Mouse (Mus musculus): ENCODE results near the gene C2cd6.

The C2cd6 gene

DNA sequence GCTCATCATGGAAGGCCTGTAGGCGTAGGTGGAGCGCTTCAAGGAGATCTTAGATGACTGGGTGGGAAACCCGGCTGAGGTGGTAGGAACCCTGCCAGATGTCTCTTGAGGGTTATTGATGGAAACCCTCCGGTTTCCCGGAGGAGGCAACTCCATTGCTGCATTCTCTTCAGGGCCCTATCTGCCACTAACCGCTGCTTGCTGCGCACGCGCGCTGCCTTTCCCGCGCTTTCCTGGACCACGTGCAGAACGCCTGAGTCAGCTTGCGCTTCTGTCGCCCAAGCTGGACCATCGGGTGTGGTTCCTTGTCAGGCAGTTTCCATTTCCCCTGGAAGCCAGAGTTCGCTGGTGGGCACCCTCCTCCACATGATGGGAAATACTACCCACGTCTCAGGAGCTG, at the start of gene C2cd6:
C2cd6 (minus strand) TSS at position 196 of the 400 bp plus-strand sequence.
- in situ Hi-C loops (cut with MboI) = no loop called here

DNA sequence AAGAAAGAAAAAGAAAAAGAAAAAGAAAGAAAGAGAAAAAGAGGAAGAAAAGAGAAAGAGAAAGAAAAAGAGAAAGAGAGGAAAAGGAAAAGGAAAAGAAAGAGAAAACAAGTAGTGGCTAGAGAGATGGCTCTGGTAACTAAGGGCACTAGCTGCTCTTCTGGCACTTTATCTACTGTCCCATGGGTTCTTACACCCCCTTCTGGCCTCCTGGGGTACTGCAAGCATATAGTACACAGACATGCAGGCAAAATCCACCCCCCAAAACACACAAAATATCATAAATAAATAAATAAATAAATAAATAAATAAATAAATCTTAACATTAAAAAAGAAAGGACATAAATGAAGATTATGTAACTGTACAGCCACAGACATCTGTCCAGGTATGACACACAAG, 48.1 kb upstream of the C2cd6 start:
- in situ Hi-C loops (cut with MboI) = loop anchor here (25.0 kb wide), 1 partner anchor 381 kb away; no protein-coding TSS in a partner anchor

DNA sequence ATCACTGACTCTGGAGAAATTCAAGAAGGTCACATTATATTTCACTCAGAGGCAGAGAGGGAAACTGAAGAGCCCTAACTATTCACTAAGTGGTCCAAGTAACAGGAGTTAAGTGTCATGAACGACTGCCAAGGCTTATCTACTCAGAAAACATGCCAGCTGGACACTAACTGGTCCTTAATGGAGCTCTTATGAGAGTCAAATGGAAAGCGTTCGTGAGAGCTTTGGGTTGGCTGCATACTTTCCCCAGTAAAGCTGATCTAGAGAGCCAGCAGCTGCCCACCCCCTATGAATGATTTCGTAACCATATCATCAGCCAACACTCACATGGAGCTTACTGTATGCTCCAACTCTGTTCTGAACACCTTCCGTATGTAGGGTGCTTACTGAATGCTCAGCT, 39.7 kb upstream of the C2cd6 start:
- in situ Hi-C loops (cut with MboI) = loop anchor here (25.0 kb wide), 1 partner anchor 372 kb away; no protein-coding TSS in a partner anchor

DNA sequence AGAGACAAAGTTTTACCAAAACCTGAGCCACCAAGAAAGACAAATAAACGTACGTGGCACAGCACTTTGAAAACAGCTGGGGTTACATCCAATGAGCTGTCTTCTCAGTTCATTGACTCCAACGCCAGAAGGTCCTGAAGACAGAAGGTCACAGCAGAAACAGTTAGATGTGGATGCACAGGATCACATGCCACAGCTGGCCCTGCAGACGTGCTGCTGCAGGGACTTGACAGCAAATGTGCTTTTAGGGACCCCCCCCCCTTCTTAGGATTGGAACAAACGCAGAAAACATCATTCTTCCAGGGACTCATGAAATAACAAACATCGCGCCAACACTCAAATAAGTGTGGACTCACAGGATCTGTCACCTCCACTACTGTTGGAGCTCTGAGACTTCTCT, 34.2 kb upstream of the C2cd6 start:
- in situ Hi-C loops (cut with MboI) = loop anchor here (25.0 kb wide), 1 partner anchor 367 kb away; no protein-coding TSS in a partner anchor

DNA sequence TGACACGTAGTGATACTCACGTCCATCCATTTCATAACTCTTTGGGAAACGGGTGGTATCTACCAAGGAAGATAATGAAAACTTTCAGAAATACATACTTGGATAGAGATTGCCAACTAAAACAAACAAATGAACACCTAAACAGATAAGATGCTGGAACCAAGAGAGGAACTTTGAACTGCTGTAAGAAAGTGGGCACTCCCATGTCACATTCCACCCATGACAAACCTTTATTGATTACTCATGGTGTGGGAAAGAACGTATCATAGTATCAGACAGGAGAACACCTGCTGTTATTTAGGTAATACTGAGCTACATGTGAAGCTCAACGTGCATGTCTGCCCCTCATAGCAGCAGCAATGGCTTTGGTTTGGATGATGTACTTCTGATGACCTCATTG, 30.9 kb upstream of the C2cd6 start:
- in situ Hi-C loops (cut with MboI) = loop anchor here (25.0 kb wide), 1 partner anchor 363 kb away; no protein-coding TSS in a partner anchor

DNA sequence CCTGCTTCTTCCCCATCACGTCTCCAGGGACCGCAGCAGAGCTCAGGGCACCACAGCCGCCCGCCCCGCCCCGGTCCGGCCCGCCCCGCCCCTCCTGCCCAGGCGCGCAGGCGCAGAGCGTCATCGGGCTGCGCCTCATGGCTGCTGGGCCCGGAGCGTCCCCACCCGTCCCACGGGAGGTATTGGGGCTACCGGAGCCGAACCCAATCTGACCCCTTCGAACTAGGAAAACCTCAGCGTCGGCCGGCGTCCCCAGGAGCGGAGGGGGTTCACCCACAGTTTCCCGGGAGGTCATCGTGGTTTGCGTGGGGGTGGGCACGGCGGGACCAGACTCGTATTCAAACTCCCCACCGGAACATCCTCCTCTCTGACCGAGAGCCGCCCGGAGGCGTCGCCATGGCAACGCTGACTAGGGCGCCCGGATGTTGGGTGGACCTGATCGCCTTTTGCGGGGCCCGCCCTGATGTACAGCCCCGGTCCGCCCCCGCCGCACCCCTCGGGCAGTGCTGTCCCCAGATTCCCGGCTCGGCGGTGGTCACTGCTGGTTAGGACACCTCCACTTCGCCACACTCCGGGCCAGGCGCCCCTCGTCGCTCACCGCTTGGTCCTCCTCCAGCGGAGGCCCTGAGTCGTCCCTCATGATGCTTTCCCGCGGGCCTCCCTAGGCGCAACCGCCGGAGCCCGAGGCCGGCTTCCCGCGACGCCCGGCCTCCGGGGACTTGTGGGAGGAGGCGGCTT, 25.2 kb upstream of the C2cd6 start, which contains the start of gene Tmem237:
Tmem237 (minus strand) TSS at position 689 of the 738 bp plus-strand sequence.
- in situ Hi-C loops (cut with MboI) = no loop called here

DNA sequence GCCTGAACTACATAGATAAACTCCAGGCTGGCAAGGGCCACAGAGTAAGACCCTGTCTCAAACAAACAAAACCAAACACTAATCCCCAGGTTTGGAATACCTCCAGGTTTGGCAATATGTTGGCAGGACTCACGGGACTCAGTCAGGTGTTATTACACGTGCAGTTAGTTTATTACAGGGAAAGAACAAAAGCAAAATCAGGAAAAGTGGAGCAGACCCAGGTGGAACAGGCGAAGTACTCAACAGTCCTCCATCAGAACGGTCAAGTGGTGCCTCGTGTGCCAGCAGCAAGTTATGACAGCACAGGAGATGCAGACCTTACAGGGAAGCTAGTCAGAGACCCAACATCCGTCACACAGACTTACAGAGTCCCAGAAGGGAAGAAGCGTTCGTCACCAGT, 15.8 kb upstream of the C2cd6 start:
- in situ Hi-C loops (cut with MboI) = no loop called here

DNA sequence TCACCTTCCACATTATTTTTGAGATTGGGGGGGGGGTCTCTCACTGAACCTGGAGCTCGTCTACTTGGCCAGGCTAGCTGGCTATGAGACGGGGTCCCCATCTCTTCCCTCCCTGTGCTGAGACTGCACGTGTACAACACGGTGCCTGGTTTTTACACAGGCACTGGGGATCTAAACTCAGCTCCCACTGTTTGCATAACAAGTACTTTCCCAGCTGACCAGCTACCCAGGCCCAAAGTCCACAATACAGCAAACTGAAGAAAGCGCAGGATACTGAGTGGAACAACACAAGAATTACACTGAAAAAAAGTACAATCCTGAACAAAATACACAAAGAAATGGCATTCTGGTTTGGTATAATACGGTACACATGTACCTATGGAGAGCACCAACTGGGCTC, 7.4 kb upstream of the C2cd6 start:
- in situ Hi-C loops (cut with MboI) = no loop called here

DNA sequence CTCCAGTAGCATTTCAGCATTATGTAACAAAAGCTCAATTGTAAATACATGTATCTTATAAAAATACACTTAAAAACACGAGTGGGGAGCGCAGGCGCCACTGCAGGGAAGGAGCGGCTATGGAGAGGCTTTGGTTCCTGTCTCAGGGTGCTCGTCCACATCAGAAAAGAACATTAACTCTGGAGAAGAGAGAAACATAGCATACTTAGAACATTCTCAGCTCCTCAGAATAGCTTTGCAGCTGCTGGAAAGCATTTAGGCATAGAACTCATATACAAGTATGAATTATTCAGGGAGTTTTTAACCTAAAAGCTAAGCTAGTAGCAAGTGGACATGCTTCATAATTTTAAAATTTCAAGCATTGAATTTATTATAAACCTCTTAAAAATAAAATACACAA, 6.3 kb upstream of the C2cd6 start:
- in situ Hi-C loops (cut with MboI) = no loop called here

DNA sequence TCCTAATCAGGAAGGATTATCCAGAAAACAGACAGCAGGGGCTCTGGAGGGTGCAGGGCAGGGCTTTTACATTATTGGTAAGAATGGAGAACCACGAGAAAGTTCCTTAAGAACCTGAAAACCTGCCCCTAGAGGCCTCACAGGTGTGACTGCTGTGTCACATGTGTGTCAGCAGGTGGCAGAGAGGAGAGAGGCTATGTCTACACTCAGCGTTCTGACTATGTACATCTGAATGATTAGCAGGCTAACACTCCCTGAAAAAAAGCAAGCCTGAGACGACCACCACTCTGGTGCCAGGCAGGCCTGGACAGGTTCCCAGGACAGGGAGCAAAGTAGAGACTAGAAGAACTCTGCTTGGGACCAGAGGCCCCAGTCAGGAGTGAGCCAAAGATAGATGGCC, 23.8 kb downstream of the C2cd6 start:
- in situ Hi-C loops (cut with MboI) = no loop called here

DNA sequence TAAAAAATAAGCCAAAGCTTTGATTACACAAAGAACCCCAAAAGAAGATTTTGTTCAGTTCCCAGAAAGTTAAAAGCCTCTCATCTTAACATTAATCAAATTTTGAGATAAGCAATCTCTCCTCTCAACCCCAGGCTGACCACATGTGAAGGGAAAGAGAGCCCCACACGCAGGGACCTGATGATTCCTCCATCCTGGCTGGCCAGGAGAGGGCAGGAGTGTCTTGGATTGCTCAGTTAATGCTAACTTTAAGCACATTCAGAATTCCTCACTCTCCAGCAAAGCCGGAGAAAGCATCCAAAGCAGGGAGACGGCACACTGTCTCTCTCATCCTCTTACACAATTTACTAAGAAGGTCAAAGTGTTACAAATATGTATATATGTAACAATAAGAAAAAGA, 26.7 kb downstream of the C2cd6 start:
- in situ Hi-C loops (cut with MboI) = no loop called here

DNA sequence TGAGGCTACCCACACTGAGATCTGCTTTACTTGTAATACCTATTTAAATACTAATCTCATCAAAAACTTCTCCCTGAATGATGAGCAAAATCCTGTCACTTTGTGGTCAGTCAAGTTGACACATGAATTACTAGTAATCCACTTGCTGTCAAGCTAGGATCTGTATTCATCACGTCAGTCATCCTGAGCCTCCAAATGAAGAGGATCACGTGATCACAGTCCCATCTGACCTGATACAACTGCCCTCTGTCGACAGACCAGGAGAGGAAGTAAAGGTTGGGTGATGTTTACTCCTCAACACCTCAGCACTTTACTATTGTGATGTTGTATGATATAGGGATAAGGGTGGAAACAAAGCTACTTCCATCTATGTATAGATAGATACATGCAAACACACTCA, 31.0 kb downstream of the C2cd6 start:
- in situ Hi-C loops (cut with MboI) = no loop called here

DNA sequence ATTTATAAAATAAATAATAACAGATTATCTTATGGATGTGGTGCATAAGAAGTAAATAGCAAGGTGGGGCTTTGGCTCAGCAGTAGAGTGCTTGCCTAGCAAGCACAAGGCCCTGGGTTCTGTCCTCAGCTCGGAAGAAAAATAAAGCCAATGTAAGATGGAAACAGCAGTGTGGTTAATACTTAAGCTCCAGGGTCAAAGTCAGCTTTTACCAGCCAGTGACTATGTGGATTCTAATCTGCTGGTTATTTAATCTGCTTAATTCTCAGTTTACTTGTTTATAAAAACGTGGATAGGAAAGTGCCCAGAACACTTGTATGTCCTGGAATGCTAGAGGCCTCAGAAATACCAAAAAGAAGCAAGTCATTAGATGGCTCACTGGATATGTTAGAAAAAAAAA, 37.7 kb downstream of the C2cd6 start:
- in situ Hi-C loops (cut with MboI) = no loop called here

DNA sequence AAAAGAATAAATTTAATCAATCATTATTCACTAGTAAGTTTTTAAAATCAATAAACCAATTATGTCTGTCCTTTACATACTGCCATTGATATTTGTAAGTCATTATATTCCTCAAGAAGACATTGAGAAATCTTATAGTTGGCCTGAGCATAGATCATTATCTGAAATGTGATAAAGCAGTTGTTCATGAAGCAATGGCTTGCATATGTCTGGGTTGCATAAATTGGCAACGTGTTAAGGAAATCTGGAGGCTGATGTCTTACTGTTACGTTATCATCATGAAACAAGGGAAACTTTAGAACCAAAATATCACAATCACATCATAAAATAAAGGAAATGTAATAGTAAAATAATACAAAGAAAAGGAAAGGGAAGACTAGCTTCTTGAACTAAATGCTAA, 43.4 kb downstream of the C2cd6 start:
- in situ Hi-C loops (cut with MboI) = no loop called here

DNA sequence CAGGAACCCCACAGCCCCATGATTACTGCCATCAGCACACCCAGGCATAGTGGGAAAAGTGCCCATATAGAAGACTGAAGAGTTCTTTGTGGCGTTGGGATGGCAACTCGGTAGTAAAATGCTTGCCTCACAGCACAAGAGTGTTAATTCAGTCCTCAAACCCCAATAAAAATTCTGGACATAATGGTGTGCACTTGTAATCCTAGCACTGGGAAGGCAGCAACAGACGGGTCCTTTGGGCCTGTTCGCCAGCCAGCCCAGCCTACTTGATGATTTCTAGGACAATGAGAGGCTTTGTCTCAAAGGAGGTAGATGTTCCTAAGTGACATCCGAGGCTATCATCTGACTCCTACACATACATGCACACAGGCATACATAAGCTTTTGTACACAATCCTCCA, 57.0 kb downstream of the C2cd6 start:
- in situ Hi-C loops (cut with MboI) = no loop called here

DNA sequence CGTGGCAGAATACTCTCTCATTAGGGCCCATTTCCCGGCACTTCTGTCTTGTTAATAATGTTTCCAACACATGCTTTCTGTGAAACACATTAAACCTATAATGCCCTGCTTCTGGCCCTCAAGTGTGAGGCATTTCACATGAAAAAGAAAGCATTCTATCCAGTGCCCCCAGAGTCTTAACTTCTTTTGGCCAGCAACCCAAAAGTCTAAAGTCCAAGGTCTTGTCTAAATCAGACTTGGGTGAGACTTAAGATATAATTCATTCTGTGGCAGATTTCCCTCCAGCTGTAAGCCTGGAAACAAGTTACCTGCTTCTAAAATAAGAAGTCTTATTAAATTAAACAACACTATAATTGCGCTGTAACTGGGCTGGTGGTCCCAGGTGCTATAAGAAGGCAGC, 73.1 kb downstream of the C2cd6 start:
- in situ Hi-C loops (cut with MboI) = no loop called here

DNA sequence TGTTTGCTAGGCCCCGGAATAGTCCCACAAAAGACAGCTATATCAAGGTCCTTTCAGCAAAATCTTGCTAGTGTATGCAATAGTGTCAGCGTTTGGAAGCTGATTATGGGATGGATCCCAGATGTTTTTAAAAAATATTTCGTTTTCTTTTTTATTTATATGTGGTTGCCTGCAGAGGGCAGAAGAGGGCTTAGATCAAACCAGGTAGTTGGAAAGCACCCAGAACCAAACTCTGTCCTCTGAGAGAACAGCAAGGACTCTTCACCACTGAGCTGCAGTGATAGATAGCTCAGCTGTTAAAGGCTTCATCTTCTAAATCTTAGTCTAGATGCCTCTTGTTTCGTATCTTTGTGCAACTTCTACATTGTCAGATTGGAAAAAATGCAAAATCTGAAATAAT, 85.5 kb downstream of the C2cd6 start:
- in situ Hi-C loops (cut with MboI) = no loop called here

Measured in mature B cell (primary cell).